Mouse (Mus musculus): ENCODE measurements at regions not wholly inside any gene's neighbourhood (a gene's known extent, or its start where the extent isn't known, plus 50 kb on each side); places are given as distances from the start of the nearest gene placed in this dataset.
"Not testable (repeated sequence)": the region's sequence is repeated elsewhere in the genome, so short reads cannot be mapped to it uniquely, and the experiment has no call there.

DNA sequence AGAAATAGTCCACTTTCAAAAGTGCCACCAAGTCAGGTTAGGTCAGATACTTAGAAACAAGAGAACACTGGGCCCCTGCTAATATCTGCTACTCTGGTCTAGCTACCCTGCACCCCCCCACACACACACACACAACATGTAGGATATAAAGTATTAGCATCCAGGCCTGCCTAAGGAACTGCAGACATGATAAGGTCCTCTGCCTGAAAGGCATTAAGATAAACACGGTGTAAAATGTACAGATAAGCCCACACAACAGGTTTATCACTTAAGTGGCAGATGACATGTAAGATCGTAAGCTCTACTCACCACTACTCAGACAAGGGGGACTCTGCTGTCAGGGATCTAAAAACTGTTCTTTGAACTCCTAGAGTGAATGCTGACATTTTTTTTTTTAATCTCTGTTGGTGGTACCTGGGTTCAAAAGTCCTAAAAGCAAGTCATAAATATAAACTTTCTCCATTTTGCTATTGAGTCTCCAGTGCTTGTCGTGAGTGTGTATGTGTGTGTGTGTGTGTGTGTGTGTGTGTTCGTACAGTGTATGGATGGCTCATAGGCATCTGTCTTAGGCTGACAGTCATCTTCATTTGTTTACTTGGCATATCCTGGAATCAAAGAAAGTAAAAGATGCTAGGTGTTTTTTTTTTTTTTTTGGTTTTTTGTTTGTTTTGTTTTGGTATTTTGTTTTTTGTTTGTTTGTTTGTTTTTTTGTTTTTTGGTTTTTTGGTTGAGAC lies 52.2 kb downstream of the Gm9817 start:
- DNase-seq (ENCODE audit: low spot score in 2 of 2), result no peak

DNA sequence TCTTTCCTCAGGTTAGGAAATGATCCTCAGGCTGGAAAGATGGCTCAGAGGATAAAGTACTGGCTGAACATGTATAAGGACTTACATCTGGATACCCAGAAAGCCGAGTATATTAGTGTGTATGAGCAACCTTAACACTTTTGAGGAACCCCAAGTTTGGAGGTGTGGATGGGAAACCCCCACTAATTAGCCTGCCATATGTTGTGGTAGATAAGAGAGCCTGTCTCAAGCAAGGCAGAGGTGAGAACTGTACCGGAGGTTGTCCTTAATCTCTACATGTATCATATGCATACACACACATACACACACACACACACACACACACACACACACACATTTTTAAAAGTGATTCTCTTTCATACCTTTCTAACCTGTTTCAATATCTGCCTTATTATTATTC lies 62.1 kb downstream of the Gm9817 start:
- peak in 1 of 2 experiments; percentile 13 for DNase-seq (ENCODE audit: low spot score in 2 of 2)

DNA sequence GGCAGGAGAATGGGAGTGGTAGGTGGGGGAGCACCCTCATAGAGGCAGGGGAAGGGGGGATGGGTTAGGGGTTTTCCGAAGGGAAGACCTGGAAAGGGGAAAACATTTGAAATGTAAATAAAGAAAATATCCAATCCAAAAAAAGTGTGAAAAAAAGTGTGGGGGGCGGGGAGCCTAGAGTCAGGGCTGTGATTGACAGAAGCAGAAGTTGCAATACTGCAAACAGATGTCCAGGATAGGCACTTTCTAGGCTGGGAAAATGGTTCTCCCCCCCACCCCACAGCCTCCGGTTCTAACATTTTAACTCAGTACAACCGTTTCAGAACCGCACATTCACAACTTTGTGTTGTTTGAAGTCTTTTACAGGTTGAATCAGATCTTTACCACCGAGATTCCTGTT lies 66.6 kb downstream of the Gm9817 start:
- DNase-seq (ENCODE audit: low spot score in 2 of 2), result no peak

DNA sequence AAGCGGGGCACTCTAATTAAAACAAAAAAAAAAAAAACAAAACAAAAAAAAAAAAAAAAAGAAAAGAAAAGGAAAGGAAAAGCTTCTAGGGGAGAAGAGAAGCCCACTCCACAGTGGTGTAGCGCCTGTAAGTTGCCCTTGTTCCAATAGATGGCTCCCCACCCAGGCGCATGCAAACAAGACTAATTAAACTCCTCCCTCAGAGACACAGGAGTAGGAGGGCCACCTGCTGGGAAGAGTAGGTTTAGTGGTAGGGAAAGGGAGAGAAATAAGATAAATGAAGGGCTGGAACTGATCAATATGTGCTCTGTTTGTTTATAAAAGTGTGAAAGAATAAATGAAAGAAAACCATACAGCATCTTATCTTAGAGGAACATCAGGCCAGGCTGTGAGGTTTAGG lies 77.7 kb downstream of the Gm9817 start:
- DNase-seq (ENCODE audit: low spot score in 2 of 2), result no peak

DNA sequence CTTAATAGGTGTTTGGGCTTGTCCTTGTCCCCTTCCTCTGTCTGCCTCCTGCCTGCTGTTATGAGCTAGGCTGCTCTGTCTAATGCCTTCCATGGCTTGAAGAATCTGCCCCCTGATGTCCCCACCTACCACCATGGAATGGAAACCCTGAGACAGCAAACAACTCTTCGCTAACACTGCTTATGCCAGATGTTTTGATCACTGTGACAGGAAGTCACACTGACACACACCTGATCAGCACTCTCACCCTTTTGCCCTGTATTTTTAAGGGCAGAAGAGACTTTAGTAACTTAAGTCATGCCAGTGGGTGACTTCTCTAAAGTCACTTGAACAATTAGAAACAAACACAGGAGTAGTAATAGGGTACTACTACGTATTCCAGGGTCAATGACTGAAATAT lies 78.5 kb downstream of the Gm9817 start:
- peak; percentile 5 to 14 for DNase-seq (ENCODE audit: low spot score in 2 of 2)

DNA sequence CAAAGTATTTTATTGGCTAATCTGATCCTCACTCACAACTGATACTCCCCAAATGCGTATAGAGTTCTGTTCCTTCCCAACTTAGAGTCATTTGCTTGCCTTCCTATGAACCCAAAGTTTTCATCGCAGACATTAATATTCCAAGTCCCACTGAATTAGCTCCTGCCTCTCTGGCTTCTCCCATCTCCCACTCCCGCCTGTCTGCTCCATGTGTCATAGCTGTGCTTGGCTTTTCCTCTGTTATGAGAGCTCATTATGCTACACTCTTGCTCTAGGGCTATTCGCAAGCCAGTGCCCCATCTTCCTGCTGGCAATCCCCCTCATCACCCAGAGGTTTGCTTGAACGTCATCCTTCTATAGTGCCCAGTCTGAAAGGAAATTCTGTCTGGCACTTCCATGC lies 81.8 kb downstream of the Gm9817 start:
- no peak for DNase-seq (ENCODE audit: low spot score in 2 of 2)

DNA sequence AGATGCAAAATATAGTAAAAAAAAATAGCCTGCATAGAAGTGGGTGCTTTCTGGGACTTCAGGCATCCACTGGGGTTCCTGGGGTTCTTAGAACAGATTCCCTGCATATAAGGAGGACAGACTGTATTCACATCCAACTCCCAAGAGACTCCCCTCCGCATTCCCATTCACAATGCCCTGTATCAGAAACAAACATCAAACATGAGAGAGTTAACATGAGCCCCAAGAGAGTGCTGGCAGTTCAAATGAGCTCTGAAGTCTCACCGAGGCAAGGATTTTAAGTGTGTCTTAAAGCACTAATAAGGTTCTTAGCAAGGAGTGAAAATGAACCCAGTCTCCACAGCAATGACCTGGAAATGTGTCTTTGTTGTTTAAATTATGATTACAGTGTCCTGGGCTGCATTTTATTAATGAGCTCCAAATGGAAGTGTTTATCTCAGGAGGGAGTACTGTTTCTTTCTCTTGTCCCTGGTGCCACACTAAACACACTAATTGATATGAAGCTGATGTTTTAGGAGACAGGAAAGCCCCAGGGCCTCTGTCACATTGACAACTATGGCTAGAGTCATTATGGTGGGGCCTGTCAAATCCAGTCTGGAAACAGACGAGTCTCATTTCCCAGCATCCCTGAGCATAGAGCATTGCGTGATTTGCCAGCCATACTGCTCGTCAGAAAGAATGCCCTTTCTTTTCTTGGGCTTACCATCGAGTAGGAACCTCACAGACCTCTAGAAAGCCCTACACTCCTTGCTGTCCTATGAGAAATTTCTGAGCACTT lies 85.7 kb downstream of the Gm9817 start:
- no peak for DNase-seq (ENCODE audit: low spot score in 2 of 2)

DNA sequence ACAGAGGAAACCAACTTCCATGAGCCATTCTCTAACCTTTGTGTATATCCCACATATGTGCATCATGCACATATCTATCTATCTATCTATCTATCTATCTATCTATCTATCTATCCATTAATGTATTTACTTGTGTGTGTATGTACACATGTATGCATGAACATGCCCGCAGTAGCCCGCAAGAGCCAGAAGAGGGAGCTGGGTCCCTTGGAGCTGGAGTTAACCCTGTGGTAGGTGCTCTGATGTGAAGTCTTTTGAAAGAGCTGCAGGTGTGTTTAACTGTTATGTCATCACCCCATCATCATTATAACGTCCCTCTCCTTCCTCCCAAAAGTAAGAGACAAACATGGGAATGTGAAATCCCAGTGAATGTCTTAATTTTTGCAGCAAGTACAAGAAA lies 86.7 kb downstream of the Gm9817 start:
- no peak for DNase-seq (ENCODE audit: low spot score in 2 of 2)

DNA sequence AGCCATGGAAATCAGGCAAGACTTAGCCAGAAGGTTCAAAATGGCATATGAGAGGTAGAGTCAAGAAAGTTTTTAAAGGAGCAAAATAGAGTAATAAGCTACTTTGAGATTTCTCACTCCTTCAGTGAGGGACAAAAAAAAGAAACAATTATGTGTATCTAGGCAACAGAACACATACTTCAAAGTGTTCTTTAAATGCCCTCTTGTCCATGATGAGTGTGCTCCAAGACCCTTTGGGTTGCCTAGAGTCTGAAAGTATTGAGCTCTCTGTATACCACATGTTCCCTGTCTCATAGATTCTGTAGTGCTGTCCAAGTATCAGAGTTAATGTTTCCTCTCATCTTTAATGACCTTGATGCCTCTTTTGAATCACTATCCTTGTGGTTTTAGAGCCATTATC lies 91.2 kb downstream of the Gm9817 start:
- DNase-seq (ENCODE audit: low spot score in 2 of 2), result no peak

DNA sequence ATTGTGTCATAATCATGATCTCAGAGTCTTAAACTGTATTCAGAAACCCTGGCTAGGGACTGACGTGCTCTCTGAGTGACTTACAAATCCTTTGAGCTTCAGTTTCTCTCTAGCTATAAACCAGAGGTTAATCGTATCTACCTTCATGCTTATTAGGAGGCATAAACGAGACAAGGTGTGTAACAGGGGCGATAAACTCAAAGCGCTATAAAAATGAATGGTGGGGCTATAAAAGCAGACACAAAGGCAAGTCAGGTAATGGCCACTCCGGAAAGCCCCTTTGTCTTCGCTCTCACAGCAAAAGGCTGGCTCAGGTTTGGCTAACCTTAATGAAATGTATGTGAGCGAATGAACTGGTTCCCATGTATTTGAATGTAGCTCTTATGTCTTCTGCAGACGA lies 94.6 kb downstream of the Gm9817 start:
- DNase-seq (ENCODE audit: low spot score in 2 of 2), result no peak

DNA sequence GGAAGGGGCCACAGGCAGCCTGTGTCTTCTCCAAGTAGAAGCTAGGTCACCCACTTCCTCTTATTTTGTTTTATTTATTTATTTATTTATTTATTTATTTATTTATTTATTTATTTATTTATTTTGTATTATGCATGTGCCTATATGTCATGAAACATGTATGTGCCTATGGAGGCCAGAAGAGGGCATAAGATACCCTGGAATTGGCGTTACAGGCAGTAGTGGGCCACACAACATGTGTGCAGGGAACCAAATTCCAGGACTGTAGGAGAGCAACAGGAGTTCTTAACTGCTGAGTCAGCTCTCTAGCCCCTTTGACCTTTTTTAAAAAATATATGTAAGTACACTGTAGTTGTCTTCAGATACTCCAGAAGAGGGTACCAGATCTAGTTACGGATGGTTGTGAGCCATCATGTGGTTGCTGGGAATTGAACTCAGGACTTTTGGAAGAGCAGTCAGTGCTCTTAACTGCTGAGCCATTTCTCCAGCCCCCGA lies 97.3 kb downstream of the Gm9817 start:
- not testable (repeated sequence) for DNase-seq (ENCODE audit: low spot score in 2 of 2)

DNA sequence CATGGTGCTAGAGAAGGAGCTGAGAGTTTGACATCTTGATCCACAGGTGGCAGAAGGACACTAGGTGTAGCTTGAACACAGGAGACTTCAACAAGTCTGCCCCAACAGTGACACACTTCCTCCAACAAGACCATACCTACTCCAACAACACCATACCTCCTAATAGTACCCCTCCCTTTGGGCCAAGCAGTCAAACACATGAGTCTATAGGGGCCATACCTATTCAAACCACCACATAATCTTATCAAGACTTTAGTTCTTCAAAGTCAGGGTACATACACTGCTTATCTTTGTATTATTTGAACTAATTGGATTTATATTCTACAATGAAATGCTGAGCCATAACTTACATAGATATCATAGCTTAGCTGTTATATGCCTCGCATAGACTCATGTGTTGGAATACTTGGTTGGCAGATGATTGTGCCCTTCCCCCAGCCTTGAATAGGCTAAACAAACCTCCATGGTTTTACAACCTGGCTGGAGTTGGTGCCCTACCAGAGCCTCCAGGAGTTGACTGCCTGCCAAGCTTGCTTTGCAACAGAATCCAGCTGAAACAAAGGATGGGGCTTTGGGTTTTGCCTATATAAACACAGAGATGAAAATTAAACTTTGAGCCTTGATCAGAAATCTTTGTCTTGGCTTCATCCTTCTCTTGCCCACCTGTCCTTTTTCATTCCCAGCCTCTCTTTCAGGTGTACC lies 103.2 kb downstream of the Gm9817 start:
- no peak for DNase-seq (ENCODE audit: low spot score in 2 of 2)

DNA sequence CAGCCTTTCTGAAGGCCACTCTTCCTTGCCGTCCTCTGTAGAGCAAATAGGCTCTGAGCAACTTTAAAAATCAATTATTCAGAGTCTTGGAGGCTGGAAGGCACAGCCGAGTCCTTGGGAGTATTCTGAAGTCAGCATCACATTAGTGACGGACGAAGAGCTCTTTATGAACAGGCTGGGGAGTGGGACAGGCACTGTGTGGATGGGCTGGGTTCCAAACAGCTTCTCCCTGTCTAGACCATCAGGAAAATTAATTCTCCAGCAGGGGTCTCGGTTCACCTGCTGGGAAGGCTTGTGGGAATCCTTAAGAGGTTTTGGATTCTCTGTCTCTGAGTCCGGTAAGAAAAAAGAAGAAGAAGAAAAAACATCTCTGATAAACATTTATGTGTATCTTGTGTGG lies 110.9 kb downstream of the Gm9817 start:
- DNase-seq (ENCODE audit: low spot score in 2 of 2), result no peak

DNA sequence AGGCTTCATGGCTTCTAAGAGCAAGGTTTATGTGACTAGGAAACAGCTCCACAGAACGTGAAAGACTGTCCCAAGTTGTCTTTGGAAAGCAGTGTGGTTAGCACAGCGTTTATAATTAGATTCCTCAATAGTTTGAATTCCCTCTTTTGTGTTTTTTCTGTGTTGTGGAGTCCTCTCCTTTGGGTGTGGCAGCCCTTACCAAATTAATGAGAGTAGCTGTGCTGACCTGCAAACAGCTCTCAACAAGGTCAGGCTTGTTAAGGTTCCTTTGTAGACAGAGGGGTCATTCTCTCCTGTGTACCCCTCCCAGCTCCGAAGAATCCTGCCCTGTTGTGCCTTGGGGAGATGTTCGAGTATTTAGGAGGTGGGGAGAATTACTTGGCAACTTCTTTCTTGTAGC lies 111.7 kb downstream of the Gm9817 start:
- DNase-seq (ENCODE audit: low spot score in 2 of 2), result no peak

DNA sequence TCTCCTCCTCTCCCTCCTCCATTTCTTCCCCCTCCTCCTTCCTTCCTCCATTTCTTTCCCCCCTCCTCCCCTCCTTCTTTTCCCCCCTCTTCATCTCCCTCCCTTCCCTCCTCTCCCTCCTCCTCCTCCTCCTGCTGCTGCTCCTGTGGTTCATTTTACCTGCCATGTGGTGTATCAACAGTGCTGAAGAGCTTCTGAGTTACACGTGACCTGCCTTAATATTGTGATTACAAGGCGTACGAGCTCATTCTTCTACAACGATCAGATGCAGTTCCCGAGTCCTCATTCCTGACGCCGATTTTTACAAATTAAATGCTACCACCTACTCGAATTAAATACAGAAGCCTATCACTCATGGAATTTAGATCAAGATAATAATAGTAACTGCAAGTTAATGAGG lies 113.6 kb downstream of the Gm9817 start:
- DNase-seq (ENCODE audit: low spot score in 2 of 2), result no peak

DNA sequence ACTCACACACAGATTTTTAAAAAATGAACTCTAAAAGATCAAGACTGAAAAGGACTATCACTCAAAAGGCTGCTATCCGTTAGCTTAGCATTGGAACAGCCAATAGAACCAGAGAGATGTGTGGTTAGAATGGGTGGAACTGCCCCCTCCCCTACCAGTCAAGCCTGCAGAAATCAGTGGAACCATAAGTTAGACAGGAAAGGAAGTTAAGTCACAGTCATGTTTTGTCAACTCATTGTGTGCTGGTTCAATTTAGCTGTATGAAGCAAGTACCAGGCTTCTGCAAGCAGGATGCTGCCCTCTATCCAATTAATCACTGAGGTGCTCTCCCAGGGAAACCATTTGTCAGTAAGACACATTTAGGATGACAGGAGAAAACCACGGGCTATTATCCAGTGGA lies 117.1 kb downstream of the Gm9817 start:
- no peak for DNase-seq (ENCODE audit: low spot score in 2 of 2)

DNA sequence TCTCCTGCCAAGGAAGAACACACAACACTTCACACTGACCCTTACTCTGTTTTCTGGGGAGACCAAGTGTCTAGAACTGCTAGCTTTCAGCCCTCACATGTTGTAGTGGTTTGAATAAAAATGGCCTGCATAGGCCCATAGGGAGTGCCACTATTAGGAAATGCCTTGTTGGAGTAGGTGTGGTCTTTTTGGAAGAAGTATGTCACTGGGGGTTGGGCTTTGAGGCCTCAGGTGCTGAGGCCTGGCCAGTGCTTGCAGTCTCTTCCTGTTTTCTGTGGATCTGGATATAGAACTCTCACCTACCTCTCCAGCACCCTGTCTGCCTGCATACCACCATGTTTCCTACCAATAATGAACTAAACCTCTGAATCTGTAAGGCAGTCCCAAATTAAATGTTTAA lies 117.9 kb downstream of the Gm9817 start:
- no peak for DNase-seq (ENCODE audit: low spot score in 2 of 2)

DNA sequence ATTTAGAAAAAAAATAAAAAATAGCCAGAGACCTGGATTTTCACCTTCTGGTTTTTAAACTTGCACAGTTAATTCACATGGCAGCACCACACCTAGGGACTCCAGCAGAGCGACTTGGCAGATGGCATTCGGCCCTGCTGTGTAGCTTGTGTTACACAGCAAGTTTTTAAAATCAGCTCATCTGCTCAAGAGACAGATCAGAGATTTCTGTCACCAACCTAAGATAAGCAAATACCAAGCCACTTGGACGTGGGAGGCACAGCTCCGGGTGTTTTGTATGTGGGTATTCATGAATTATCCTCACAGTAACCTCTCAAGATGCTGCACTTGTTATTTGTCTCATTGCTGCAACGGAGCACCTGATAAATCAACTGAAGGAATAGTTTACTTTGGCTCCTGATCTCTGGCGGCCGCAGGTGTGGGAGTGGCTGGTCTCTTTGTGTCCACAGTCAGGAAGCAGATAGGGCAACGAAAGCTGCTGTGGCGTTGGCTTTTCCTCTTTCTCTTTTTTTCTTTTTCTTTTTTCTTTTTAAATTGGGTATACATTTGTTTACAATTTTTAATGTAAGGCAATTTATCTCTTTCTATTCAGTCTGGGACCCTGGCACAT lies 122.1 kb downstream of the Gm9817 start:
- no peak for DNase-seq (ENCODE audit: low spot score in 2 of 2)

DNA sequence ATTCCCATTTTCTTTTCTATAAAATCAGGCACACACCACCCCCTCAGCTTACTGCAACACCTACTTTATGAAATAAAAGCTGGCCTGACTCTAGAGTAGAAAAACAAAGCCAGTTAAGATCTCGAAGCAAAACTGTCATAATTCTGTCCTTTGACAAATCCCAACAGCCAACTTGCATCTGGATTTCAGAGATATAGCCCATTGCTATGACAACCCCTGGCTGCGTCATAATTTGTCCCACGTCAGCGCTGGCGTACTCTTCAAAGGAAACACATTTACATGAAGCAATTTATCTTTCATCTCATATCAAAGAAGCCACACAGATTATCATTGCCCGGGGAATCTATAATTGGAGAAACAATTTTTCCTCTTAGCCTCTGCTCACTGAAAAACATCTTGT lies 126.4 kb downstream of the Gm9817 start:
- no peak for DNase-seq (ENCODE audit: low spot score in 2 of 2)

DNA sequence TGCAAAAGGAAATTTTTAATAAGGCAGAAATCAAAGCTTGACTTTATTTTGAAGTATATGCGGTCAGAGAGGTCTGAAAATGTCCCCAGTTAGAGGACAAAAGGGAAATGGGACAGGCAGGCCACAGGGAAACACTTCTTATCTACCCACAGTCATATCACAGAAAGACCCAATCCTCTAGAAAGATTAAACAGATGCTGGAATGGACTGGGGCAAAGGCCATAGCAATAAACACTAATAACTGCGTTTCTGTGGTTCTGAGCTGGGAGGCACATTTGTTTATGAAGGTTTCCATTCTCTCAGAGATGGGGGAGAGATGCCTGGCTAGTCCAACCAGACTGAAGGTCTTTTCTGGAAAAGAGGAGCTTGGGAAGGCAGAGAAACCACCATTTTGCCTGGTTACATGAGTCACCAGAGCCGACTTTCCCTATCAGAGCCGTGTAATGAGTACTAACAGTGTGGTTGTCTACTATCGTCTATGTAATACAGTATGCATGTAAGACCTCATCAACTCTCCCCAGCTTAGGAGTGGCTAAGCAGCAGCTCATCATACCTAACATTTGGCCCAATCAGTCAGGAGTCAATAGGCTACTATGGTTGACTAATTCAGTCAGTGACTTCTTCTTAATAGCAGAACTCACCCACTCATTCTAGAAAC lies 130.2 kb downstream of the Gm9817 start:
- no peak for DNase-seq (ENCODE audit: low spot score in 2 of 2)

DNA sequence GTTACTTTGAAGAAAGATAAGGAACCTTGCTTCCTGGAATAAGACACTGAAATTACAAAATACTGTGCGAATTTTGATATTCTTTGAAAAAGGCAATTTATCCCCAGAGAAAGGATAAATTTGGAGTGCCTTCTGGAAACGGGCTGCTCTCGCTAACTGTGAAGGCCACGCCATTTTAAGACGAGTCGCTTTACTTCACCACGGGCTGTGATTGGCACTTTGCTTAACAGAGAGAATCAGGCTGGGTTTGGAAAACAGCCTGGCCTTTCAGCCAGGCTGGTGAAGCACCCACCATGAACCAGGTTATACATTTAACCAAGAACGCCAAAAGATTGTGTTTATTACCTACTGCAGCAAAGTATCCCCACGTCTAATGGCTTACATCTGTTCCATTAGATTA lies 132.7 kb downstream of the Gm9817 start:
- DNase-seq (ENCODE audit: low spot score in 2 of 2), result no peak
